Mouse (Mus musculus) stomach, embryonic 14.5 days (tissue): ENCODE data around the gene Ptpn18. TPM values are rescaled to one million over a fixed set of nuclear protein-coding genes. Genes with fewer than 3 reads are reported as not detected.

Experiments
- microRNA-seq: library from miRNA; unstranded; fragments of <30 nt; microRNA quantifications from one replicate; pipeline ENCODE4, GENCODE M21; 2016
- polyA plus RNA-seq: library from polyadenylated mRNA; unstranded; fragments of >200 nt; fragmentation: Nextera tagmentation; extraction: Ambion mirVana; gene quantifications from 2 replicates; pipeline ENCODE4 v1.2.1, GENCODE M21; 2014

Ptpn18 gene
- polyA plus RNA-seq, 1 experiment from 2014 or later: 18.7 TPM

Small RNA genes within 50 kb of the gene (microRNA-seq; reads per million reads assigned to microRNA genes)
- 4.7 reads per million, percentile 12 among the genes with 10 or more reads in this experiment for gene Mir5103

Other genes with a start within 250 kb of the Ptpn18 start
- gene Ccdc115, start 20.1 kb upstream of the Ptpn18 start, polyA plus RNA-seq: 50.4 TPM in 2 replicates
- gene Imp4, start 19.9 kb upstream of the Ptpn18 start, polyA plus RNA-seq: 74.8 and 83.4 TPM in 2 replicates
- gene Prss39, start 38.6 kb downstream of the Ptpn18 start, polyA plus RNA-seq: not detected in 2 replicates
- 1.3 and 2.3 TPM in 2 replicates for gene Cfc1, start 75.9 kb downstream of the Ptpn18 start, polyA plus RNA-seq
- gene Prss40, start 101.2 kb downstream of the Ptpn18 start, polyA plus RNA-seq: not detected in 2 replicates
- 0.60 and 1.2 TPM in 2 replicates for gene Amer3, start 119.9 kb downstream of the Ptpn18 start, polyA plus RNA-seq